Mouse (Mus musculus): ENCODE measurements around the gene Pafah1b2. TPM values are rescaled to one million over a fixed set of nuclear protein-coding genes. Genes with fewer than 3 reads are reported as not detected.

The Pafah1b2 gene
- polyA plus RNA-seq, 1 experiment from 2014 or later = 156 TPM

- 73% methylated on average over 6 of the region's 6 CpGs for WGBS
- Histone ChIP-seq H3K9me3 (ENCODE audit: control insufficient read depth, low read length) (no peaks in the 10 kb centered on the region), H3K27ac (ENCODE audit: low read depth) (no peak overlapping the region), H3K4me1 (replicated peaks; ENCODE audit: control insufficient read depth, insufficient read depth, low read length) (peaks cover 26% of the 10 kb centered on the region), H3K4me2 (ENCODE audit: low read length) (no peak overlapping the region), H3K4me3 (ENCODE audit: low read depth, low read length) (no peak overlapping the region), H3K27me3 (replicated peaks; ENCODE audit: control insufficient read depth, insufficient read depth, low read length) (no peaks in the 10 kb centered on the region), H3K36me3 (ENCODE audit: control insufficient read depth, insufficient read depth, low read length) (no peaks in the 10 kb centered on the region), H3K9ac (ENCODE audit: low read length) (no peak overlapping the region)
- no peak for ATAC-seq (replicated peaks; ENCODE audit: low FRiP score, low TSS enrichment, low read depth)
- no peak for DNase-seq (ENCODE audit: low spot score)
Observed at GRCm38 (mm10) chr9:46032190-46032589, 19.7 kb upstream of the Pafah1b2 start.

- 78% methylated on average over 6 of the region's 6 CpGs for WGBS
- Histone ChIP-seq H3K9me3 (ENCODE audit: control insufficient read depth, low read length) (no peaks in the 10 kb centered on the region), H3K36me3 (ENCODE audit: control insufficient read depth, insufficient read depth, low read length) (no peaks in the 10 kb centered on the region), H3K4me3 (ENCODE audit: low read depth, low read length) (no peak overlapping the region), H3K9ac (ENCODE audit: low read length) (no peak overlapping the region), H3K27me3 (replicated peaks; ENCODE audit: control insufficient read depth, insufficient read depth, low read length) (no peaks in the 10 kb centered on the region), H3K27ac (ENCODE audit: low read depth) (no peak overlapping the region), H3K4me1 (replicated peaks; ENCODE audit: control insufficient read depth, insufficient read depth, low read length) (peaks cover 26% of the 10 kb centered on the region), H3K4me2 (ENCODE audit: low read length) (no peak overlapping the region)
- DNase-seq (ENCODE audit: low spot score) (no peak), ATAC-seq (replicated peaks; ENCODE audit: low FRiP score, low TSS enrichment, low read depth) (no peak)
Observed at GRCm38 (mm10) chr9:46030968-46031367, 18.5 kb upstream of the Pafah1b2 start.

DNA sequence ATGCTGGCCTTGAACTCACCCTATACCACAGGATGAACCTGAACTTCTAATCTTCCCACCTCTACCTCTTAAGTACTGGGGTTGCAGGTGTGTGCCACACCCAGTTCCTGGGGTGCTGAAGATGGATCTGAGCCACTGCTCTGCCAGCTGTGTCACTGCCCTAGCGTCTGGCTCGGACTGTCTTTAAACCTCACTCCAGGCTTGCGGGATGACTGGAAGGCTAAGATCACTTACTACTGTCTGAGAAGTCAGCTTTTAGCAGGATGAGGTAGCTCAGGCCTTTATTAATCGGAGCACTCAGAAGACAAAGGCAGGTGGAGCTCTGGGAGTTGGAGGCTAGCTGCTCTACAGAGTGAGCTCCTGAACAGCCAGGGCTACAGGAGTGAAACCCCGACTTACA, 17.7 kb upstream of the Pafah1b2 start:
- no peak overlapping the region for H3K27ac ChIP-seq (ENCODE audit: low read depth)
- ATAC-seq (replicated peaks; ENCODE audit: low FRiP score, low TSS enrichment, low read depth) = no peak
- no peaks in the 10 kb centered on the region for H3K27me3 ChIP-seq (replicated peaks; ENCODE audit: control insufficient read depth, insufficient read depth, low read length)
- WGBS = 84% methylated on average over 5 of the region's 5 CpGs
- H3K4me1 ChIP-seq (replicated peaks; ENCODE audit: control insufficient read depth, insufficient read depth, low read length) = peaks cover 20% of the 10 kb centered on the region
- H3K36me3 ChIP-seq (ENCODE audit: control insufficient read depth, insufficient read depth, low read length) = no peaks in the 10 kb centered on the region
- no peaks in the 10 kb centered on the region for H3K9me3 ChIP-seq (ENCODE audit: control insufficient read depth, low read length)
- no peak overlapping the region for H3K9ac ChIP-seq (ENCODE audit: low read length)
- H3K4me2 ChIP-seq (ENCODE audit: low read length) = no peak overlapping the region
- no peak overlapping the region for H3K4me3 ChIP-seq (ENCODE audit: low read depth, low read length)
- DNase-seq (ENCODE audit: low spot score) = no peak

DNA sequence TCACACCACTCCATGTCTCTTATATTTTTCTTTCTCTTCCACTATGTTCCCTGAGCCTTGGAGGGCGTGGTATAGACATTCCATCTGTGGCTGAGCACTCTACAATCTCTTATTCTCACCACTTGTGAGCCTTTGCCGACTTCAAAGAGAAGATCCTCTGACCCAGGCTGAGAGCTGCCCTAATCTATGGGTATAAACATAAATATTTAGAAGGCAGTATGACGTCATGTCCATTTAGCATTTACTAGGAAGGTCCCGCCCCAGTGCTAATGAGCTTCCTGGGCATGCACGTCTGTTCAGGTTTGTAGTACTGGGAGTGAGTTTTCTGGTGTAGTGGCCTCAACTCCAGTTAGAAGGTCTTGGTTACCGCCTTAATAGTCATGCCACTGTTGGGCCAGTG, 17.0 kb upstream of the Pafah1b2 start:
- Histone ChIP-seq H3K9me3 (ENCODE audit: control insufficient read depth, low read length) (no peaks in the 10 kb centered on the region), H3K27ac (ENCODE audit: low read depth) (no peak overlapping the region), H3K36me3 (ENCODE audit: control insufficient read depth, insufficient read depth, low read length) (no peaks in the 10 kb centered on the region), H3K27me3 (replicated peaks; ENCODE audit: control insufficient read depth, insufficient read depth, low read length) (no peaks in the 10 kb centered on the region), H3K4me3 (ENCODE audit: low read depth, low read length) (no peak overlapping the region), H3K4me2 (ENCODE audit: low read length) (no peak overlapping the region), H3K4me1 (replicated peaks; ENCODE audit: control insufficient read depth, insufficient read depth, low read length) (0 out of 2 replicates have a peak, but pooled peaks cover 18% of the 10 kb centered on the region), H3K9ac (ENCODE audit: low read length) (no peak overlapping the region)
- WGBS = 64% methylated on average over 6 of the region's 6 CpGs
- DNase-seq (ENCODE audit: low spot score) (no peak), ATAC-seq (replicated peaks; ENCODE audit: low FRiP score, low TSS enrichment, low read depth) (no peak)

- WGBS = 46% methylated on average over 8 of the region's 8 CpGs
- Histone ChIP-seq H3K27ac (ENCODE audit: low read depth) (no peak overlapping the region), H3K4me1 (replicated peaks; ENCODE audit: control insufficient read depth, insufficient read depth, low read length) (0 out of 2 replicates have a peak, but pooled peaks cover 18% of the 10 kb centered on the region), H3K27me3 (replicated peaks; ENCODE audit: control insufficient read depth, insufficient read depth, low read length) (no peaks in the 10 kb centered on the region), H3K9ac (ENCODE audit: low read length) (no peak overlapping the region), H3K9me3 (ENCODE audit: control insufficient read depth, low read length) (no peaks in the 10 kb centered on the region), H3K4me3 (ENCODE audit: low read depth, low read length) (no peak overlapping the region), H3K4me2 (ENCODE audit: low read length) (no peak overlapping the region), H3K36me3 (ENCODE audit: control insufficient read depth, insufficient read depth, low read length) (no peaks in the 10 kb centered on the region)
- DNase-seq (ENCODE audit: low spot score) (no peak), ATAC-seq (replicated peaks; ENCODE audit: low FRiP score, low TSS enrichment, low read depth) (no peak)
Observed at GRCm38 (mm10) chr9:46027994-46028393, 15.5 kb upstream of the Pafah1b2 start.

- no peaks in the 10 kb centered on the region for H3K9me3 ChIP-seq (ENCODE audit: control insufficient read depth, low read length)
- ATAC-seq (replicated peaks; ENCODE audit: low FRiP score, low TSS enrichment, low read depth) (no peak), DNase-seq (ENCODE audit: low spot score) (no peak)
- 0 out of 2 replicates have a peak, but pooled peaks cover 8% of the 10 kb centered on the region for H3K4me1 ChIP-seq (replicated peaks; ENCODE audit: control insufficient read depth, insufficient read depth, low read length)
- H3K4me3 ChIP-seq (ENCODE audit: low read depth, low read length) = no peak overlapping the region
- H3K36me3 ChIP-seq (ENCODE audit: control insufficient read depth, insufficient read depth, low read length) = peaks cover under 1% of the 10 kb centered on the region; the same call in 1 of the 2 replicates
- 90% methylated on average over 9 of the region's 9 CpGs for WGBS
- no peaks in the 10 kb centered on the region for H3K27me3 ChIP-seq (replicated peaks; ENCODE audit: control insufficient read depth, insufficient read depth, low read length)
- H3K27ac ChIP-seq (ENCODE audit: low read depth) = no peak overlapping the region
- H3K4me2 ChIP-seq (ENCODE audit: low read length) = no peak overlapping the region
- no peak overlapping the region for H3K9ac ChIP-seq (ENCODE audit: low read length)
Observed at GRCm38 (mm10) chr9:46026058-46026849, 13.8 kb upstream of the Pafah1b2 start.

GRCm38 (mm10) chr9:46023591-46023990, 11.1 kb upstream of the Pafah1b2 start:
- H3K4me2 ChIP-seq (ENCODE audit: low read length) = no peak overlapping the region
- H3K9me3 ChIP-seq (ENCODE audit: control insufficient read depth, low read length) = no peaks in the 10 kb centered on the region
- no peak overlapping the region for H3K9ac ChIP-seq (ENCODE audit: low read length)
- H3K27me3 ChIP-seq (replicated peaks; ENCODE audit: control insufficient read depth, insufficient read depth, low read length) = no peaks in the 10 kb centered on the region
- no peak overlapping the region for H3K4me3 ChIP-seq (ENCODE audit: low read depth, low read length)
- H3K27ac ChIP-seq (ENCODE audit: low read depth) = no peak overlapping the region
- DNase-seq (ENCODE audit: low spot score) (no peak), ATAC-seq (replicated peaks; ENCODE audit: low FRiP score, low TSS enrichment, low read depth) (no peak)
- WGBS = 93% methylated on average over 11 of the region's 11 CpGs
- H3K4me1 ChIP-seq (replicated peaks; ENCODE audit: control insufficient read depth, insufficient read depth, low read length) = peaks cover 9% of the 10 kb centered on the region; the same call in 1 of the 2 replicates
- peaks cover 10% of the 10 kb centered on the region for H3K36me3 ChIP-seq (ENCODE audit: control insufficient read depth, insufficient read depth, low read length)

GRCm38 (mm10) chr9:46019975-46020374, 7.5 kb upstream of the Pafah1b2 start:
- peak; percentile 48 for ATAC-seq (replicated peaks; ENCODE audit: low FRiP score, low TSS enrichment, low read depth)
- 49% methylated on average over 6 of the region's 6 CpGs for WGBS
- H3K27ac ChIP-seq (ENCODE audit: low read depth) = no peak overlapping the region

DNA sequence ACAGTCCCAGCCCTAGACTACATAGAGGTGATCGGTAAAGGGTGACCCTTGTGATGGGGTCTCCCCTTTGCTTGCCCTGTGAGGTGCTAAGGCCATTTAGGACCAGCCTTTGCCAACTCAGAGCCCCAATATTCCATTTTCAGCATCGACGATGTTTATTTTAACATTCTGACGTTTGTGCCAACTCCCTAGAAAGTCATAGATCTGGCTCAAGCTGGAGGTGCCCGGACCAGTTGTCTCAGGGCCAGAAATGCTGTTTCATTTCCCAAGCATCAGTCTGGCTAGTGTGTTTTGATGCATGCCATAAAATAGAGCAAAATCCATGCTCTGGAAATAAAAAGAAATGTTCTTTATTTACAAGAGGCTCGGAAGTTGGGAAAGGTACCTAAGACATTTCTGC, 5.8 kb upstream of the Pafah1b2 start:
- peaks cover 47% of the 10 kb centered on the region for H3K4me1 ChIP-seq (replicated peaks; ENCODE audit: control insufficient read depth, insufficient read depth, low read length)
- peaks cover 14% of the 10 kb centered on the region for H3K36me3 ChIP-seq (ENCODE audit: control insufficient read depth, insufficient read depth, low read length)
- no peak overlapping the region for H3K27ac ChIP-seq (ENCODE audit: low read depth)
- 69% methylated on average over 6 of the region's 6 CpGs for WGBS
- H3K9me3 ChIP-seq (ENCODE audit: control insufficient read depth, low read length) = no peaks in the 10 kb centered on the region
- H3K27me3 ChIP-seq (replicated peaks; ENCODE audit: control insufficient read depth, insufficient read depth, low read length) = no peaks in the 10 kb centered on the region
- H3K4me2 ChIP-seq (ENCODE audit: low read length) = no peak overlapping the region
- no peak for ATAC-seq (replicated peaks; ENCODE audit: low FRiP score, low TSS enrichment, low read depth)
- no peak for DNase-seq (ENCODE audit: low spot score)
- H3K4me3 ChIP-seq (ENCODE audit: low read depth, low read length) = no peak overlapping the region
- no peak overlapping the region for H3K9ac ChIP-seq (ENCODE audit: low read length)

More at GRCm38 (mm10) chr9:46019975-46020374, 7.5 kb upstream of the Pafah1b2 start:
- Histone ChIP-seq H3K4me2 (ENCODE audit: low read length) (no peak overlapping the region), H3K9me3 (ENCODE audit: control insufficient read depth, low read length) (no peaks in the 10 kb centered on the region), H3K4me3 (ENCODE audit: low read depth, low read length) (no peak overlapping the region), H3K4me1 (replicated peaks; ENCODE audit: control insufficient read depth, insufficient read depth, low read length) (peaks cover 32% of the 10 kb centered on the region), H3K27me3 (replicated peaks; ENCODE audit: control insufficient read depth, insufficient read depth, low read length) (no peaks in the 10 kb centered on the region), H3K9ac (ENCODE audit: low read length) (no peak overlapping the region), H3K36me3 (ENCODE audit: control insufficient read depth, insufficient read depth, low read length) (peaks cover 14% of the 10 kb centered on the region)
- no peak for DNase-seq (ENCODE audit: low spot score)

All from intestine, embryonic 14.5 days (tissue).